Mouse (Mus musculus): ENCODE results near the gene Tpsg1.

Tpsg1 gene

DNA sequence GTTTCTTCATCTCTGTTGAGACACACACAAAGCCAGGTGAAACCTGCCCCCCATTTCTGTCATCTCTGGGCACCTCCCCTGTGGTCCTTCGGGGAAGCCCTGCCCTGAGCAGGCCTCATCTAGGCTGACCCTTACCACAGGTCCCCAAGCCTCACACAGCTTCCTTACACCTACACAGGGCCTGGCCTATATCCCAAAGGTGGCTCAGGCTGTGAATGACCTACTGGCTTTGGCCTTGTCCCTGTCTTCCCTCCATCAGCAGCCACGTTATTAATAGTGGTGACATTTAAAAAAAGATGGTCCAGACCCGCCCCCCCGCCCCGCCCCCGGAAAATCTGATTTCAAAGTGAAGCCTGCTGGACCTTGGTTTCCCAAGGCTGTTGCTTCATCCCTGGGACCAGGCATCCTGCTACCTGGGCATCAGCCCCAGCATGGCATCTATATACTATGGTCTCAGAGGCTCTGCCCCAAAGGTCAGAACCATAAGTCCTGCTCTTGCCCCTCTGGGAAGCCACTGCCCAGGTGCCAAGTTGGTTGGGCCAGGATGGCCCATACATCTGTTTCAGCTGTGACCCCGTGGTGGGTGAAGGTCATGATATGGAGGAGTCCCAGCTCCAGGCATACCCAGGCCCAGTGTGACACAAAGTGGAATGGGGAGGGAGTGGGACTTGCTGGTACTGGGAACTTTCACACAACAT lies 39.4 kb downstream of the Tpsg1 start:
- DNase-seq (ENCODE audit: low spot score in 2 of 2): no peak

- DNase-seq (ENCODE audit: low spot score in 2 of 2): no peak
Observed at GRCm38 (mm10) chr17:25409621-25410020, 40.5 kb downstream of the Tpsg1 start.

DNA sequence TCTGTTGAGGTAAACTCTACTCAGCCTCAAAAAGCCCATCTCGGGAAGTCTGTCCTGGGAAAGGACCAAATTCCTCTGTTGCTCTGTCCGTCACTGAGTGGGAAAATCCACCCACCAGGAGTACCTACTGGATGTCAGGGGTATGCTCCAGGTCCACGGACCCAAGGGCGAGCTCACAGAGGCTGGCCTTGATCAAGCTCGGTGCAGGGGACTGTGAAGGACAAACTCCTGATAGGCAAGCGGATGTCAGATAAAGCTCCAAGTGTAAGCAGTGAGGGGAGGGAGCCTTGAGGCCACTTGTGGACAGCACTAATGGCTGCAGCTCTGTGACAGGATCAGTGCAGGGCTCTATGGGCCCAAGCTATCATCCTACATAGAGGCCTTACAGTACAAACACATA lies 41.1 kb downstream of the Tpsg1 start:
- no peak for DNase-seq (ENCODE audit: low spot score in 2 of 2)

GRCm38 (mm10) chr17:25410786-25411185 lies 41.7 kb downstream of the Tpsg1 start:
- DNase-seq (ENCODE audit: low spot score in 2 of 2): no peak

GRCm38 (mm10) chr17:25411251-25411650 lies 42.2 kb downstream of the Tpsg1 start:
- no peak for DNase-seq (ENCODE audit: low spot score in 2 of 2)

- DNase-seq (ENCODE audit: low spot score in 2 of 2): peak; percentile 49 to 60
Observed at GRCm38 (mm10) chr17:25414209-25414608, 45.1 kb downstream of the Tpsg1 start.

DNA sequence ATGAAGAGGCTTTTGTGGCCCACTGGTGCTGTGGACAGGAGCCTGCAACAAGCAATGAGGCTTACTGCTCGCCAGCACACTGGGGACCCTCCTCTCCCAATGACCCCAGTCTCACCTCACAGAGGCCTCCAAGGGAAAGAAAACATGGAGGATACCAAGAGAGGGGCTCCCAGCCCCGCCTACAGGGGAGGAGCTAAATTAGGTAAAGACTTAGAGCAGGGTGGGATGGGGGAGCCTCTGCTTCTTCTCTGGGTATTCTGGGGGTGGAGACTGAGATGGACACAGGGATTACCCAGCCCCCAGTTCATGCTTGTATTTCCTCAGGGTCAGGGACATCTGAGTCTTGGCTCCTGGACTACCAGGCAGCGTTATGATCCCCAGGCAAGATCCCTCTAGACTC lies 45.8 kb downstream of the Tpsg1 start:
- no peak for DNase-seq (ENCODE audit: low spot score in 2 of 2)

DNA sequence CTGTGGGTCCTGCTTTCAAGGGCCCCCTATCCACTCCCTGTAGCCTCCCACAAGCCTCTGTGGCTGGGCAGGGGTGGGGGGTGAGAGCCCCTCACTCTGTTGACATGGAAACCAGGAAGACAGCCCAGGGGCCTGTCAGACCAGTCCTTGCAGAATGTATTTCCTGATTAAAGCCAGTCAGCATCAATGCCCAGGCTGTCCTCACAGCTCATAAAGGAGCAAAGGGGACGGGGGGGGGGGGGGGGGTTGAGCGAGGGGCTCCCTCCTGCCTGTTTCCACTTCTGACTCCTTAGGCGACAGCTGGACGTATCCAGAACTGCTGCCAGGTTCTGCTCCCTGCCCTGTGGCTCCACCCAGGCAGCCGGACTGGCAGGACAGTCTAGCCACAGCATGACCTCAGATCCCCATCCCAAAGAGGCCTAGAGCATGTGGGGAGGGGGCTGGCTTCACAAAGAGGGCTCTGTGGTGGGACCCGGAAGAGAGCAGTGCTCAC lies 46.4 kb downstream of the Tpsg1 start:
- no peak for DNase-seq (ENCODE audit: low spot score in 2 of 2)

DNA sequence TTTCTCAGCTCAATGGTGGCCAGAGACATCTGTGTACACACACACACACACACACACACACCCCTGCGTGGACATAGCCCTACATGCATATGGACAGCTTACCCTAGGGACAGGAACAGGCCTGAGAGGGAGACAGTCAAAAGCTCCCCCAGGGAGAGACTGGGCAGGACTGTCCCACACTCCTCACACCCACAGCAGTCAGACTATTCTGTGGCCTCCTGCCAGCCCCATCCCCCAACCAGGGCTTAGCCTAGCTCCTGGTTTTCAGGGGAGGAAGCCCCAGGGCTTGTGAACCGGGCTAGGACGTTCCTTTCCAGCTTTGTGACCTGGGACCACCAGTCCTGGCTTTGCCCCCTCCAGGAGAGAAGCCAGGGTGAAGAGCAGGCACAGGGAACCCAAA lies 47.1 kb downstream of the Tpsg1 start:
- no peak for DNase-seq (ENCODE audit: low spot score in 2 of 2)

DNA sequence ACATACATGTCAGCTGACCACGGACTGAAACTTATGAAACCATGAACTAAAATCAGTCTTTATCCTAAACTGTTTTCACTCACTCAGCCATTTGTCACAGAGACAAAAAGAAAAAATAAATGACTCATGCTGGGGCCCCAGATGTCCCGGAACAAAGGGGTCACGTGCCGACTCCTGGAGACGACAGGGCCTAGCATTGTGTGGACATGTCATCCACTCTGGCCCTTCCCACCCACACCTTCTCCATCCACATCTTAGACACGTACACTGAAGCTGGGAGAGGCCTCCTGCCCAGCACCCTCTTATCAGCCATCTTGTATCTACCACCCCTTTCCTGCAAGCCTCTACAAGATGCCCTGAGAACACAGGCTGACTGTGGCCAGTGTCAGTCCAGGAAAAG lies 48.9 kb downstream of the Tpsg1 start:
- no peak for DNase-seq (ENCODE audit: low spot score in 2 of 2)

- DNase-seq (ENCODE audit: low spot score in 2 of 2): no peak
Observed at GRCm38 (mm10) chr17:25418926-25419325, 49.9 kb downstream of the Tpsg1 start.

GRCm38 (mm10) chr17:25420998-25421397 lies 51.9 kb downstream of the Tpsg1 start:
- DNase-seq (ENCODE audit: low spot score in 2 of 2): no peak
